Mouse (Mus musculus) spleen, adult 2 months (tissue): Measurements from ENCODE around the gene Gm9970.

Experiments used
- CTCF ChIP-seq: fragments of 200-500 bp; IDR thresholded peaks from 2 replicates; pipeline ENCODE4 v1.5.1; 2011; ENCODE audit warnings: mild to moderate bottlenecking, inconsistent platforms; ENCODE audit not compliant: insufficient read depth, insufficient read length, insufficient replicate concordance; ENCODE audit errors: extremely low read depth
- POLR2A ChIP-seq: fragments of 200-500 bp; IDR thresholded peaks from 2 replicates; pipeline ENCODE4 v1.6.1; 2011; ENCODE audit warnings: low read depth, low read length, inconsistent platforms

- TF ChIP-seq POLR2A (no peak), CTCF (no peak)
Measured at GRCm38 (mm10) chr5:31251541-31252101, 10.6 kb upstream of the Gm9970 start, which contains the start of gene Krtcap3.
